Mouse (Mus musculus) lung, postnatal 14 days (tissue): ENCODE measurements around the gene Baz2b.

Source experiments
- DNase-seq: peaks from one replicate; pipeline ENCODE4 v3.0.0; 2021

Gene Baz2b

GRCm38 (mm10) chr2:60049351-60049750 lies 160.3 kb downstream of the Baz2b start:
- no peak for DNase-seq

- DNase-seq = no peak
Observed at GRCm38 (mm10) chr2:60045995-60046394, 163.6 kb downstream of the Baz2b start.

GRCm38 (mm10) chr2:60044988-60045387 lies 164.7 kb downstream of the Baz2b start:
- no peak for DNase-seq

GRCm38 (mm10) chr2:60044540-60044939 lies 165.1 kb downstream of the Baz2b start:
- no peak for DNase-seq

- no peak for DNase-seq
Observed at GRCm38 (mm10) chr2:60042699-60043098, 166.9 kb downstream of the Baz2b start.

- DNase-seq = no peak
Observed at GRCm38 (mm10) chr2:60041485-60042274, 168.0 kb downstream of the Baz2b start.

- DNase-seq = no peak
Observed at GRCm38 (mm10) chr2:60040162-60040561, 169.5 kb downstream of the Baz2b start.

GRCm38 (mm10) chr2:60037011-60037551 lies 172.6 kb downstream of the Baz2b start:
- peak; percentile 36 for DNase-seq

- DNase-seq = no peak
Observed at GRCm38 (mm10) chr2:60036361-60036760, 173.3 kb downstream of the Baz2b start.

- DNase-seq = no peak
Observed at GRCm38 (mm10) chr2:60030991-60031390, 178.6 kb downstream of the Baz2b start.

GRCm38 (mm10) chr2:60029020-60029419 lies 180.6 kb downstream of the Baz2b start:
- no peak for DNase-seq

- no peak for DNase-seq
Observed at GRCm38 (mm10) chr2:60027166-60027565, 182.5 kb downstream of the Baz2b start.

- no peak for DNase-seq
Observed at GRCm38 (mm10) chr2:60026554-60026953, 183.1 kb downstream of the Baz2b start.

GRCm38 (mm10) chr2:60023777-60024176 lies 185.9 kb downstream of the Baz2b start:
- DNase-seq = no peak

- no peak for DNase-seq
Observed at GRCm38 (mm10) chr2:60021556-60021955, 188.1 kb downstream of the Baz2b start.

GRCm38 (mm10) chr2:60021138-60021537 lies 188.5 kb downstream of the Baz2b start:
- no peak for DNase-seq

- no peak for DNase-seq
Observed at GRCm38 (mm10) chr2:60019546-60020250, 189.9 kb downstream of the Baz2b start.

- peak; percentile 9 for DNase-seq
Observed at GRCm38 (mm10) chr2:60018875-60019501, 190.7 kb downstream of the Baz2b start.

GRCm38 (mm10) chr2:60011526-60011925 lies 198.1 kb downstream of the Baz2b start:
- DNase-seq = no peak

- no peak for DNase-seq
Observed at GRCm38 (mm10) chr2:60003665-60004045, 206.0 kb downstream of the Baz2b start.

GRCm38 (mm10) chr2:60003038-60003664 lies 206.5 kb downstream of the Baz2b start:
- no peak for DNase-seq

- no peak for DNase-seq
Observed at GRCm38 (mm10) chr2:60000268-60000667, 209.4 kb downstream of the Baz2b start.
